Mouse (Mus musculus) lung, adult 2 months (tissue): ENCODE data around the gene Hoxc5. TPM values are rescaled to one million over a fixed set of nuclear protein-coding genes. Genes with fewer than 3 reads are reported as not detected.

Experiments
- DNase-seq: peaks from one replicate; pipeline ENCODE4 v3.0.0; 2022
- H3K4me1 ChIP-seq: fragments of 200-500 bp; 2 replicates; pipeline ENCODE4 v1.6.1; 2011; ENCODE audit warnings: low read length; ENCODE audit not compliant: control insufficient read depth, insufficient read depth
- H3K4me3 ChIP-seq: fragments of 200-500 bp; replicated peaks from 2 replicates; pipeline ENCODE3; 2011; ENCODE audit warnings: low read depth, mild to moderate bottlenecking, control low read depth, low read length; ENCODE audit errors: extremely low read depth
- CTCF ChIP-seq: fragments of 200-500 bp; IDR thresholded peaks from 2 replicates; pipeline ENCODE4 v1.5.1; 2011; ENCODE audit warnings: mild to moderate bottlenecking, low read length, control low read depth; ENCODE audit not compliant: insufficient read depth
- POLR2A ChIP-seq: fragments of 200-500 bp; IDR thresholded peaks from 2 replicates; pipeline ENCODE4 v1.6.1; 2011; ENCODE audit warnings: low read depth, mild to moderate bottlenecking, control low read depth, low read length, borderline replicate concordance; ENCODE audit errors: extremely low read depth
- WGBS: fragments of 180-500 bp; shearing (Covaris S2); methylation state at CpG from one replicate; pipeline ENCODE4 v1.1.7; 2018; 5-methylcytosine and 5-hydroxymethylcytosine counted together
- polyA plus RNA-seq: library from polyadenylated mRNA; depleted of rRNA; stranded (reverse); fragments of >200 nt; gene quantifications from 2 replicates; pipeline ENCODE4 v1.2.3, GENCODE M21; 2012

Hoxc5 gene
- polyA plus RNA-seq, 1 experiment = 1.6 TPM

- no peaks in the 10 kb centered on the region for H3K4me1 ChIP-seq
These were observed 65.7 kb downstream of the Hoxc5 start for GRCm38 (mm10) chr15:103032646-103033575.

GRCm38 (mm10) chr15:103034043-103034806 lies 67.0 kb downstream of the Hoxc5 start:
- WGBS = 3% methylated on average over 24 of the region's 24 CpGs
- TF ChIP-seq POLR2A = no peak
- no peak for TF ChIP-seq CTCF

More at GRCm38 (mm10) chr15:103032646-103033575, 65.7 kb downstream of the Hoxc5 start:
- no peak overlapping the region for H3K4me3 ChIP-seq
- TF ChIP-seq CTCF (no peak), POLR2A (no peak)
- no peak for DNase-seq
- 6% methylated on average over 26 of the region's 26 CpGs for WGBS

GRCm38 (mm10) chr15:103034807-103035547 lies 67.7 kb downstream of the Hoxc5 start:
- H3K4me1 ChIP-seq = no peaks in the 10 kb centered on the region
- TF ChIP-seq CTCF (no peak), POLR2A (no peak)
- 3% methylated on average over 34 of the region's 34 CpGs for WGBS
- DNase-seq = no peak
- H3K4me3 ChIP-seq = no peak overlapping the region

More at GRCm38 (mm10) chr15:103034043-103034806, 67.0 kb downstream of the Hoxc5 start:
- Histone ChIP-seq H3K4me1 (no peaks in the 10 kb centered on the region), H3K4me3 (no peak overlapping the region)
- no peak for DNase-seq

GRCm38 (mm10) chr15:103035548-103035881 lies 68.3 kb downstream of the Hoxc5 start:
- no peak for DNase-seq
- no peak for TF ChIP-seq POLR2A
- Histone ChIP-seq H3K4me3 (no peak overlapping the region), H3K4me1 (no peaks in the 10 kb centered on the region)
- WGBS = 1% methylated on average over 14 of the region's 14 CpGs

GRCm38 (mm10) chr15:103037579-103037978 lies 70.3 kb downstream of the Hoxc5 start:
- no peak for DNase-seq
- TF ChIP-seq POLR2A (no peak), CTCF (no peak)
- Histone ChIP-seq H3K4me3 (no peak overlapping the region), H3K4me1 (no peaks in the 10 kb centered on the region)
- 27% methylated on average over 1 of the region's 1 CpGs for WGBS

- 42% methylated on average over 10 of the region's 10 CpGs for WGBS
- no peak for DNase-seq
- H3K4me3 ChIP-seq = no peak overlapping the region
- H3K4me1 ChIP-seq = no peaks in the 10 kb centered on the region
- TF ChIP-seq CTCF (no peak), POLR2A (no peak)
These were observed 71.6 kb downstream of the Hoxc5 start for GRCm38 (mm10) chr15:103038701-103039480.

- H3K4me3 ChIP-seq = no peak overlapping the region
- no peak for TF ChIP-seq CTCF
- no peak for TF ChIP-seq POLR2A
- no peak for DNase-seq
- H3K4me1 ChIP-seq = no peaks in the 10 kb centered on the region
- 25% methylated on average over 3 of the region's 3 CpGs for WGBS
These were observed 72.4 kb downstream of the Hoxc5 start for GRCm38 (mm10) chr15:103039609-103040008.

GRCm38 (mm10) chr15:103040601-103041000 lies 73.4 kb downstream of the Hoxc5 start:
- TF ChIP-seq POLR2A = no peak
- no peak for TF ChIP-seq CTCF
- no peaks in the 10 kb centered on the region for H3K4me1 ChIP-seq
- 36% methylated on average over 12 of the region's 12 CpGs for WGBS
- no peak overlapping the region for H3K4me3 ChIP-seq
- DNase-seq = no peak
